Mouse (Mus musculus) heart, adult 8-10 months (tissue): ENCODE measurements around the gene Plekhj1. TPM values are rescaled to one million over a fixed set of nuclear protein-coding genes. Genes with fewer than 3 reads are reported as not detected.

Experiments
- DNase-seq: peaks from one replicate; pipeline ENCODE4 v3.0.0; 2022; ENCODE audit warnings: low spot score
- total RNA-seq, 4 experiments: library from RNA; stranded (reverse); gene quantifications; 2 replicates each; pipeline ENCODE4 v1.2.4; 2022

Gene Plekhj1
- total RNA-seq, 4 experiments from 2014 or later, result 29.8 to 37.4 (median 32.7) TPM

DNA sequence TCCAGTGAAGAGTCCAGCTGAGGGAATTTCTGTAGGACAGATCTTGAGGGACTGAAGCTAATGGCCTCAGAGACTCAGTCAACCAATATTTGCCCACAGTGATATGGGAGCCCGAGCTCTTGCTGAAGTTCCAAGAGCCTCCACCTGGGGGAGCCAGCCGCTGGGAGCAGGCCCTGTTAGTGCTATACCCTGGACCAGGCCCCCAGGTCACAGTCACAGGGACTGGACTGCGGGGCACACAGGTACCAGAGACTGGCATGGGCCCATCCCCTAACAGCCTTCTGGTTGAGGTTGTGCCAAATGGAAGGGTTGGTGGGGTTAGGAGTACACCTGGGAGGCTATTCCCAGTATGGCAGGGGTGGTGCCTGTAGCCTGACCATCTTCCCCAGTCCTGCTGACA is 7.5 kb upstream of the Plekhj1 start:
- peak; percentile 47 for DNase-seq

DNA sequence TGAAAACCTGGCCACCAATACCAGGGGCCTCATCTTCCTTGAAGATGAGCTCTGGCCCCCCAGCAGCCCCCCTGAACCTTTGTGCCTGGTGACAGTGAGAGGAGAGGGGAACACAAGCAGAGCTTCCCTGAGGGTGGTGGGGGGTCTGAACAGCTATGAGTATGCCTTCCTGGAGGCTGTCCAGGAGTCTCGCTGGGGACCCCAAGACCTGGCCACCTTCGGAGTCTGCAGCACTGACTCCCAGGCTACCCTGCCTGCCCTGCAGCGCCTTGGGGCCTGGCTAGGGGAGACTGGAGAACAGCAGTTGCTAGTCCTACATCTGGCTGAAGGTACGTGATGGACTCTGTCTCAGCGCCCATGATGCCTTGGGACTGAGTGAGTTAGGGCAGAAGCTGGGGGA is 6.9 kb upstream of the Plekhj1 start:
- DNase-seq, result no peak

DNA sequence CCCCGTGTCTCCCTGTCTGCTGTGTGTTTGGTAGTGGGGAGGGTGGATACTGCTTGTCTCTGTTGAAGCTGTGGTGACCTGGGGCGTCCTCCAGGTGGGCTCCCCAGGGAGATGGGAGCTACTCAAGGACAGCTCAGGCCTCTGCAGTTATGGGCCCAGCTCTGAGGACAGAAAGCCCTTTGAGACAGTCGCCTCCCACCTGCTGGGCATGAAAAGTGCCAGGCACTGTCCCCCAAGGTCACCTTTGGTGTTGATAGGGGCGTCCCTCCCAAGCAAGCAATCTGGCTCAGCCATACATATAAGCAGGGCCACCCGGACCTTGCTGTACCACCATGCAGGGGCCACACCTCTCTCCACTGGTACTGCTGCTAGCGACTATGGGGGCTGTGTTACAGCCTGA is 6.5 kb upstream of the Plekhj1 start, which contains the start of gene Amh:
Amh (plus strand) TSS at position 328 of the 400 bp plus-strand sequence.
- DNase-seq, result no peak

DNA sequence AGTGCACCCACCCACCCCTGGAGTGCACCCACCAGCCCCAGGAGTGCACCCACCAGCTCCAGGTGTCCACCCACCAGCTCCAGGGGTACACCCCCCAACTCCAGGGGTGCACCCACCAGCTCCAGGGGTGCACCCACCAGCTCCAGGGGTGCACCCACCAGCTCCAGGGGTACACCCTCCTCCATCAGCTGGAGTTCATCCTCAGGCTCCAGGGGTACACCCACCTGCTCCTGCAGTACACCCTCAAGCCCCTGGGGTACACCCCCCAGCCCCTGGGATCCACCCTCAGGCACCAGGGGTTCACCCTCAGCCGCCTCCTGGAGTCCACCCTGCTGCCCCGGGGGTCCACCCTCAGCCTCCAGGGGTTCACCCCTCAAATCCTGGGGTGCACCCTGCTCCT is 5.9 kb upstream of the Plekhj1 start:
- no peak for DNase-seq

DNA sequence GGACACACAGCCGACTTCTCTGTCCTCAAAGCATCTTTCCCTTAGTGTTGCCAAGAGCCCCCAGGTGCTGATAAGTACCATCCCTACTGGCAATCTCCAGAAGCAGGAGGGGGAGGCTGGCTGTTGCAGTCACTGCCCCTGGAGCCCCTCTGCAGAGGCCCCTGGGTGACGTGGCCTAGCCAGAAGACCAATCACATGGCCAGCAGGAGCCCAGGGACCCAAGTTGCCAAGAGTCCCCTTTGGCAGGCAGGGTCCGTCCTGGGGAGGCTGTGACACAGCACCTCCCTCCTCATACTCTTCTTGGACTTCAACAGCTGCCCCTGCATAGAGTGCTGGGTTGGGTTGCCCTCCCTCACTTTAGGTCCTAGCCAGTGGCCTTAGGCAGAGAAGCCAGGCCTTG is 4.6 kb upstream of the Plekhj1 start:
- no peak for DNase-seq

DNA sequence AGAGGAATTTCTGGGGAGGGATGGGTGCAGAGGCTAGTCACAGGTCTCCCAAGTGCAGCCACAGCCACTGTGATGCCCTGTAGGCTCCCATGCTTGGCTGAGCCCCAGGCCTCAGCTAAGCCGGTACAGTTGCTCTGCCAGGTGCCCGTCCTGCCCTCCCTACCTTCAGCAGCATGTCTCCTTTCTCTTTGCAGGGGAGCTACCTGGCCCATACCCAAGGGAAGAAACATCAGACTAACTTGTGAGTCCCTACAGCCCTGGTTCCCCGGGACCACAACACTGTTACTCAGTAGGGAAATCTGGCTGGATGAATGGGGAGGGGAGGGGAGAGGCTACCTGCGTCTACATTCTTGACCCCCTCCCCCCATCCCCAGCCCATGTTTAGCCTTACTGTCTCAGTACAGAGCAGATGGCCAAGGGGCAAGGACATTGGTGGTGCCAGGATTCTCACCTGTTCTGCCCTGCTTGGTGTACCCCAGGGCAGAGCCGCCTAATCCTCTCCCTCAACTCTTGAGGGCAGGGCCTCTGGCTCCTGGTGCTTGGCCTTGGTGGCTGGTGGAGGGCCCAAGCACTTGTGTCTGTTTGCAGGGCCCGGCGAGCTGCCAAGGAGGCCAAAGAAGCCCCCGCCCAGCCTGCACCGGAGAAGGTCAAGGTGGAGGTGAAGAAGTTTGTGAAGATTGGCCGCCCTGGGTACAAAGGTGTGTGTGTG is 3.9 kb upstream of the Plekhj1 start:
- no peak for DNase-seq

DNA sequence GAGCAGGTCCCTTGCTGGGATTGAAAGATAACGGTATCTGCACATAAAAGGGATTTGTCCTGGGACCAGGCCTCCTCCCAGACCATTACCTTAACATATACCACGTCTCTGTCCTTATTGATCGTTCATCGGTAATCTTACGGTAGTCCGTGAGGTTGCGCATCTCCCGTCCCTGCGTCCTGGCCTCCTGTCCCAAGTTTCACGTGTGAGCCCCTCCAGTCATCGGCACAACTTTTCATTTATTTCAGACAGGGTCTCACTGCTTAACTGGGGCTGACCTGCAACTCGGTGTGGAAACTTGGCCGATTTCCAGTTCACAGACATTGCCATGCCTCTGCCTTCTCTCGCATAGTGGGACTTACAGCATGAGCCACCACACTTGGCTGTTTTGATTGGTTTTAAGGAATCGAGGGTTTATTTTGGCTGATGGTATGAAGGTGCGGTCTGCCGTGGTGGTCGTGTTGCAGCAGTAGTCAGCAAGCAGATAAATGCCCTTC is 692 bp upstream of the Plekhj1 start:
- DNase-seq, result no peak

DNA sequence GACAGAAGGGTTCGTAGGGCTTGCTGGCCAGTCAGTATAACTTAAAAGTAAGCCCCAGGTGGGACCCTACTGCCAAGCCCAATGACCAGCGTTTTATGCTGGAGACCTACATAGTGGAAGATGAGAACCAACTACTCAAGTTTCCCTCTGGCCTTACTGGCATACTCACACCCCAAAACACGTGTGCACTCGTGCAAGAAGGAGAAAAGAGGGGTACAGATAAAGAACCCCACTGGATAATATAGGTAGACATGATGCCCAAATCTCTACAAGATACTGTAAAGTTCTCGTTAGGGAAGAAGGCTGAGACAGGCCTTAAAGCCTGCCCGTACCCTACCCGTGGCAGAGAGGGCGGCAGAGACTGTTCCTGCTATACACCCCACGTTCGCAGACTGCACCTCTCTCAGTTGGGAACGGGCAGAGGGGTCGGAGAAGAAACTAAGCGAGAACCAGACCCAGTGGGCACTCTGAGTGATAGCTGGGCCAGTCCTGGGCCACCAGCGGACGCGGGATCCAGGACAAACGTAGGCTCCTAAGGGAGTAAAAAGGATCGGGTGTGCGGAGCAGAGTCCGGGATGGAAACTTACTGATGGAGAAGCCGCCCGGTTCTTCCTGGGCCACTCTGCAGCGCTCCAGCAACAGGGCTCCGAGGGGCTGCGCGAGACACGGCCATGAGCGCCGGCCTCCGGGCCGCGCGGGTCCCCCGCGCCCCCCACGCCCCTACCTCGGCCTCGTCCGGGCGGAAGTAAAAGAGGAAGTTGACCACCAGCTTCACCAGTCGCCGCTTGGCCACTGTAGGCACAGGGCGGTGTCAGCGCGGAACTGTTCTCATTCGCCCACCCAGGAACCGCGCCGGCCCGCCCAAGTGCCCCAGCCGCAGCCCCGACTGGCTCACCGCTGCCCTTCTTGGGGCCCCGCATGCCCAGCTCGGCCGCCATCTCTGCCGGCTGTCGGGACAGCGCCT is 958 bp downstream of the Plekhj1 start:
- DNase-seq, result no peak

DNA sequence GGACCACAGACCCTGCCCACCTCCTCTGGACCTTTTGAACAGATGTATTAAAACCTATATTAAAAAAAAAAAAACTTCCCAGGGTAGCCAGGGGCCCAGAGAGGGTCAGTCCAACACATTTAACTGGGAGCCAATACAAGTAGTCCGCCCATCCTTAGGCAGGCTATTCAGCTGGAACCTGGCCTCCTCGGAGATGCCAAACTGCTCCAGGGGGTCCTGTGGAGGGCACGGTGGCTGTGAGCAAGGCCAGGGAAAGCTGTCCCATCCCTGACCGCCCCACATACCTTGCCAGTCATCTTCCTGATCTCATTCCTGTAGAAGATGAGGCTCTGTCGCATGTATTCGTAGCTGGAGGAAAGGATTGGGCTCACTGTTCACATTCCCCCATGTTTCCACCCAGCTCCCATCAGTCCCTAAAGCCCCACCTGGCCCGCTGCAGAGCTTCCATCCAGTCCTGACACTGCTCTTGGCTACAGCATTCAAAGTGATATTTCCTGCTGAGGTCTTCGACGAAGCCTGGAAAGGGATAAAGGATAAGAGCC is 2.0 kb downstream of the Plekhj1 start:
- no peak for DNase-seq

DNA sequence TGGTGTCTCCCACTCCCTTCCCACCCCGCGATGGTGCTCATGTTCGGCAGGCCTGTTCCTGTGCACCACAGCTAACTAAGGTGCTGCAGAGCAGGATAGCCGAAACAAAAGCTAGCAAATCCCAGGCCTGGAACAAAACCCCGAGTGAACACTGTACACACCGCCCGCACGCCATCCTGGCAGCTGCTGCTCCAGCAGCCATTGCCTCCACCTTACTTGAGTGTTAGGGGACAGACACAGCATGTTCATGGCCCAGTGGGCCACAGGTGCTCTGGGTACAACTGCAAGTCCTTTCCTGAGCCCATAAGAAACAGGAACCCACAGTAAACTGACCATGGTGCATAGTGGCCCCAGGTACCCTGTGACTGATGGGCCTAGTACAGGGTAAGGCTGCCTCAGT is 3.7 kb downstream of the Plekhj1 start:
- DNase-seq, result no peak

DNA sequence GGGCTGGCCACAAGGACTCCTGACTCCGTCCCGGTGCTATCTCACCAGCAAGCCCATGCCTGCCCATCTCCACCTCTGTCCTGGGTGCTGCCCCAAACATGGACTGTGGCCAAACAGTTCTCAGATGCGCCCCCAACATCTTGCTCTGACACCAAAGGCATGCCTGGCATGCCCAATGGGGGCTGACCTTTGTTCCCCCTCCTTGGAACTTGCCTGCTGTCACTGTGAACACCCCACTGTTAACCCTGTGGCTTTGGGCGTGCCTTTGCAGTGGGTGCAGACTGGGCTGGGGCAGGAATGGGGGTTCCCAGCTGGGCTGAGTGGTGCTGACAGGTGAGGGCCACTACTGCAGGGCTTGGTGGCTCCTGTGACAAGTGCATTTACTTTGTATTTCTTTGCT is 4.6 kb downstream of the Plekhj1 start:
- DNase-seq, result no peak

DNA sequence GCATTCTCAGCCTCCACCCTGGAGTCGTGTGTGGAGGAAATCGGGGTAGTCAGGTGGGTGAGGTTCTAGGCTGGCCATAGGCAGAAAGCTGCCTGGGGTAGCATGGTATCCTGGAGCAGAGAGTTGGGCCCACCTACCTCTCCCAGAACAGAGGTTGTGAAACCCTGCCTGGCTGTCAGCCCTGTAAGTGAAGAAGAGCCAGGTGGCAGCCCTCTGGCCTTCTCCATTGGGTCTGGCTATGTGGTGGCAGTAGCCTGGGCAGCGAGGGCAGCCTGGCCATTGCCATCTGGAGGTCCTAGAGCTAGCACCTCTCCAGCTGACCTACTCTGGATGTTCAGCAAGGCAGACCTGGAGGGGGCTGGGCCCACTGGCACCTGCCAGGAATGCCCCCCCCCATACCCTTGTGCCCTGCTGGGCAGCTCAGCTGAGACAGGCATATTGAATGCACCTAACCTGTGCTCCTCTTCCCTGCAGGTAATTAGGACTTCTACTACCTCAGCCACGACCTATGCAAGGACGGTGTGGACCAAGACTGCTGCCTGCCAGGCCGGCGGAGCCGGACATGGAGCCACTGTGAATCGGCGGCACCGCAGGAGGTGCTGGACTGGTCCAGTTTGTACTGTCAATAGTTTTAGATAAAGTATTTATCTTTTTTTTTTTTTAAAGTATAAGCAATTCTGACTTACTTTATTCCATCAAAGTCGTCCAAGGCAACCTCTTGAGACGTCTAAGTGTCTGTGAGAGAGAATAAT is 5.2 kb downstream of the Plekhj1 start:
- no peak for DNase-seq

DNA sequence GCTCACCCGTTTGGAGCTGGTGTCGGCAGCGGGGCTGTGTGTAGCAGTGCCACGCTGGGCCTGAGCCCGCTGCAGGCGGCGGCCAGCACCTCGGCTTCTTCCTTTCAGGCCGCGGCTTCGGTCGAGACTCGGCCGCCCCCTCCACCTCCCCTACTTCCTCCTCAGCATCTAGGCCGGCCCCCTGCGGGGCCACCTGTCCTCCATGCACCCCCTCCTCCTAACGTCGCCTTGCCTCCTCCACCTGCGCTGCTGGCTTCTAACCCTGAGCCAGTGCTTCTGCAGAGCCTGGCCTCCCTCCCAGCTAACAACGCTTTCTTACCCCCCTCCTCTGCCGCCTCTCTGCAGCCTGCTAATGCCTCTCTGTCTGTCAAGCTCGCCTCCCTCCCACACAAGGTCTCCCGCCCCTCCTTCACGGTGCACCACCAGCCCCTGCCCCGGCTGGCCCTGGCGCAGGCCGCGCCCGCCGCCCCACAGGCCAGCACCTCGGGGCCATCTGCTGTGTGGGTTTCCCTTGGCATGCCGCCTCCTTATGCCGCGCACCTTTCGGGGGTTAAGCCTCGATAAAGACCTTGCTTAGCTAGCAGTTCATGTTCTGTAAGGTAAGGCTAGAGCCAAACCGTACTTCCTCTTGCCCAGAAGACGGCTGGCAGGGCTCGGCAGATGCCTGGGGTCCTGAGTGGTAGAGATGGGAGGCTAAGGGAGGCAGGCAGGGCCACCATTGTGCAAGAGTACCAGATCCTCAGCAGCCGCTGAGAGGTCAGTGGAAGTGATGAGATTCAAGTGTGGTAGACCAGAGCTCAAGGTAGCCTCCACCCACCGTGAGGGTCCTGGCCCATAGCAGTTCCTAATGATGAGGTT is 6.0 kb downstream of the Plekhj1 start:
- no peak for DNase-seq

DNA sequence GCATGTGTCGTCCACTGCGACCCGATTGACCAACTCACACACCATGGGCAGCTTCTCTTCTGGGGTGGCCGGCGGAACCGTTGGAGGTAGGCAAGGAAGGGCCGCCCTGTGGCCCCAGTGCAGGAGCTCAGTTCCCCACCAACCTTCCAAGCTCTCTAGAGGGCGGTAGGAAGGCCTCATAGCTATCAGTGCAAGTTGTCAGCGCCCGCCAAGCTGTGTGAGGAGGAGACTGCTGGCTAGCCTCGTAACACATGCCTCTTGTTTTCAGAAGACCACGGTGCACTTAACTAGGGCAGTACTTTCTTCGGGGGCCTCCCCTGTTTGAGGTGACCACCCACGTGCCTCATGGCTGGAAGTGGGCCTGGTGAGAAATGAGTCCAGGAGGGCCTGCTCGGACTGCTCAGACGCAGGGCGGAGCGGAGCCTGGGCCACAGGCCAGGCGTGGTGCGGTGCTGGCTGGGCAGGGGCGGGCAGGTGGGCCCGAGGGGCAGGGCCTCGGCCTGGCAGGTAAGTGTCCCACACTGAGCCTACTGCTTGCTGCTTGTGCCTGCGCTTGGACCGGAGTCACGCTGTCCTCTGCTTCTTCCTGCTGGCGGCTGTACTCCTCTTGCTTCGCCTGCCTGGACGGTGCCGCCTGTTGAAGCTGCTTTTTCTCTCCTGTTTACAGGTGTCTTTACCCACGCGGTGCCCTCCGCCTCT is 6.8 kb downstream of the Plekhj1 start:
- DNase-seq, result no peak

DNA sequence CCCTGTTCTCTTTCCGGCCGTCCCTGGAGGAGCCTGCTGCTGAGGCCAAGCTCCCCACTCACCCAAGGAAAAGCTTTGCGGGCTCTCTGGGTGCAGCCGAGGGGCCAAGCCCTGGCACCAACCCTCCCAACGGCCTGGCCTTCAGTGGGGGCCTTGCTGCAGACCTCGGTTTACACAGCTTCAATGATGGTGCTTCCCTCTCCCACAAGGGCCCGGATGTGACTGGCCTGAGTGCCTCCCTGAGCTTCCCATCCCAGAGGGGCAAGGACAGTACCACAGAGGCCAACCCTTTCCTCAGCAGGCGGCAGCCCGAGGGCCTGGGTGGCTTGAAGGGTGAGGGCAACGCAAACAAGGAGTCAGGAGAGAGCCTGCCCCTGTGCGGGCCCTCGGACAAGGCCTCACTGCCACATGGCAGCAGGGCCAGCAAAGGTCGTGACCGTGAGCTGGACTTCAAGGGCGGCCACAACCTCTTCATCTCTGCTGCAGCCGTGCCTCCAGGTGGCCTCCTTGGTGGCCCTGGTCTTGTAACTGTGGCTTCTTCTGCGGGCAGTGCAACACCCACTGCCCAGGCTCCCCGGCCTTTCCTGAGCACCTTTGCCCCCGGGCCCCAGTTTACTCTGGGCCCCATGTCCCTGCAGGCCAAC is 7.5 kb downstream of the Plekhj1 start:
- DNase-seq, result no peak

DNA sequence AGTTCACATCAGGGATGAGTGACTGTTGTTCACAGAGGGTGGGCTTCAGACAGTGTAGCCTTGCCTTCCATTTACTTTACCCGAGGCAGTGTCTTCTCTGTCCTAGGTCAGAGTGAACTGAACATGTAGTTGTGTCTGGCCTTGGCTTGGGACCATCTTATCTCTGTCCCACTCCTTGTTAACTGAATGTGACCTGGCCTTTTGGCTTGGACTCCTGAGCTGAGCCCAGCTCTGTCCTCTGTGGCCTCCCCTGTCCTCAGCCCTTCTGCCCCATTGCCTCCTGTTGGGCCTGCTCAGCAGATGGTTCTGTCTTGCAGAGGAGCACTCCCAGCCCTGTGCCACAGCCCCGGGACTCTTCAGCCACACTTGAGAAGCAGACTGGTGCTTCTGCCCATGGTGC is 10.9 kb downstream of the Plekhj1 start:
- DNase-seq, result peak; percentile 55

DNA sequence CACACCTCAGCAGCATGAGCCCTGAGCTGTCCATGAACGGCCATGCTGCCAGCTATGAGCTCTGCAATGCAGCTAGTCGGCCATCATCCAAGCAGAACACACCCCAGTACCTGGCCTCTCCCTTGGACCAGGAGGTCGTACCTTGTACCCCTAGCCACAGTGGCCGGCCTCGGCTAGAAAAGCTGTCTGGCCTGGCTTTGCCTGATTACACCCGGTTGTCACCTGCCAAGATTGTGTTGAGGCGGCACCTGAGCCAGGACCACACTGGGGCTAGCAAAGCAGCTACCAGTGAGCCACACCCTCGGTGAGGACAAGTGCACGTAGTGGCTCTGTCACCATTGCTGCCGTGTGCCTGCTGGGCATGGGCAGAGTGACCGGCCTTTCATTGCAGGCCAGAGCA is 12.5 kb downstream of the Plekhj1 start:
- no peak for DNase-seq

DNA sequence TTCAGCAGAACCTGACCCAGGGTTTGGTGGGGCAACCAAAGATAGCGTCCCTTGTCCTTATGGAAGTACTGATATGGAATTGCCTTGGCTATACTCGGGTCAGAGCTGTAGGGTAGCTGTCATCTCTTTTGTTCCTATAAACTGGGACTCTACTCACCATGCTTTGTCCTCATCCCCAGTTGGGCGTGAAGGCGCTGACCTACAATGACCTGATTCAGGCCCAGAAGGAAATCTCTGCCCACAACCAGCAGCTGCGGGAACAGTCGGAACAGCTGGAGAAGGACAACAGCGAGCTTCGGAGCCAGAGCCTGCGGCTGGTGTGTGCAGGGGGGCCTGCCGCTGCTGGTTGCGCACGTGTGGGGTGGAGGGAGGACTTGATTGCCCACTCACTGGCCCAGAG is 13.6 kb downstream of the Plekhj1 start:
- DNase-seq, result no peak

DNA sequence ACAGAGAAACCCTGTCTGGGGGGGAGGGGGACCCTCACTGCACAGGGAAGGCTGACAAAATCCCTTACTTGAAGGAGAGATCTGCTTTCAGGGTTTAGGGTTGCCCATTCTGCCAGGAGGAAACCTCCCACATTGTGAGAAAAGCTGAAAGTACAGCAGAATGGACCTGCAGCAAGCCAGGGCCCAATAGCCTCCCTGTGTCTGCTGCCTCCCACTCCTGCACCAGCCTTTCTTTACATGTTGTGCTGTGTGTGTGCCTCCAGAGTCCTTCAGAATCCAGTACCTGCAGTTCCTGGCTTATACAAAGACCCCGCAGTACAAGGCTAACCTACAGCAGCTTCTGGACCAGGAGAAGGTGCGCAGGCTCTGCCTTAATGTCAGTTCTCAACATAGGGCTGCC is 14.1 kb downstream of the Plekhj1 start:
- no peak for DNase-seq

DNA sequence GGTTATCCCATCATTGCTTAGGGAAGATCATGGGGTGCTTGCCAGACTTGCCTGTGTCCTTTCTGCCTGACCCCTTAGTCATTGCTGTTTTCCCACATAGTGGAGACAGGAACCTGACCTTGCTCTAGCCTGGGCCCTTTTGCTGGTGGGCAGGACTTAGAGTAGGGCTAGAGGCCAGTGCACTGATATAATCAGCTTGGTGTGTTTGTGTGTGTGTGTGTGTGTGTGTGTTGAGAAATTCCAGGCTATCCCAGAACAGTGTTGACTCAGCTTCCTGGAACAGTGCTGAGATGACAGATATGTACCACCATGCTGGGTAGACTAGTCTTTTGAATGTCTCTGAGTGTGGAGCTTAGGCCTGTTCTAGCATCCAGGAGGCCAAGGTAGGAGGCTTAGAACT is 18.9 kb downstream of the Plekhj1 start:
- no peak for DNase-seq
